Mouse (Mus musculus) splenic B cell, adult 2 months (primary cell): ENCODE measurements around the gene Itpkc.

Source experiments
- DNase-seq: peaks from one replicate; pipeline ENCODE4 v3.0.0-alpha.2; 2011; ENCODE audit warnings: low read depth, low spot score
- H3K27me3 ChIP-seq: 2 replicates; pipeline ENCODE4 v1.6.1; 2012; ENCODE audit warnings: mild to moderate bottlenecking, low read length, moderate library complexity, mixed read lengths; ENCODE audit not compliant: control insufficient read depth, poor library complexity, insufficient read depth, severe bottlenecking
- H3K36me3 ChIP-seq: 2 replicates; pipeline ENCODE4 v1.6.1; 2012; ENCODE audit warnings: mild to moderate bottlenecking, low read length, moderate library complexity, mixed read lengths; ENCODE audit not compliant: control insufficient read depth, poor library complexity, insufficient read depth, severe bottlenecking

Itpkc gene

DNA sequence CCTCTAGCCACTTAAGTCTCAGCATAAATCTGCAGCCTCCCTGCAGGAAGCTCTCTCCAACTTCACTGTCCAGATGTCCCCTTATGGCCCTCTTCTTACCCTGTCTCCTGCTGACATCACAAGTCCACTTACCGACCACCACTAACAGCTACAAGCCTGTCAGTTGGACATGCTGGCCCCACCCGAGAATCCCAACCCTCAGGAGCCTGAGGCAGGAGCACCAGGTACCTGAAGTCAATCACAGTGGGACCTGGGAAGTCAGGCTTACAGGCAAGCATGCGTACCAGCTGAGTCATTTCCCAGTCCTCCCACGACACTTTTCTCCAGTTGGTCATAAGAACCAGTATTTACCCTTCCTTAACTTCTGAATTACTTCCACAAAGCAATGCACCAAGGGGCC, 34.7 kb downstream of the Itpkc start:
- no peak for DNase-seq
- Histone ChIP-seq H3K27me3 (no peaks in the 10 kb centered on the region), H3K36me3 (peaks cover 16% of the 10 kb centered on the region)

DNA sequence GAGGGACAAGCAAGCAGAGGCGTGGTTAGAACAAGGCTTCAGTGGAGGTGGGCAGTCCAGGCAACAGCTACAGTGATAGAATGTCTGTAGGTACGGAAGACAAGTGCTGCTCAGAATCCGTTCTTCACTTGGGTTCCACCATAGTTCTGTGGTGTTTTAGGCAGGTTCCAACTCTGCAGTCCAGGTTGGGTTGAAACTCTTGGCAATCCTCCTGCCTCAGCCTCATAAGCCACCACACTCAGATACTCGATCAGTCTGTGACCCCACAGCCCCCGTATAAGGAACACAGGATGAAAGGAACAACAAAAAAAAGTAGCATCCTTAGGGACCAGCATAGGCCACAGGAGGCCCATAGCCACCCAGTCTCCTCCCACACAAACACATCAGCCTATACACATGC, 36.0 kb downstream of the Itpkc start:
- H3K27me3 ChIP-seq = no peaks in the 10 kb centered on the region
- no peak for DNase-seq
- peaks cover 16% of the 10 kb centered on the region for H3K36me3 ChIP-seq

DNA sequence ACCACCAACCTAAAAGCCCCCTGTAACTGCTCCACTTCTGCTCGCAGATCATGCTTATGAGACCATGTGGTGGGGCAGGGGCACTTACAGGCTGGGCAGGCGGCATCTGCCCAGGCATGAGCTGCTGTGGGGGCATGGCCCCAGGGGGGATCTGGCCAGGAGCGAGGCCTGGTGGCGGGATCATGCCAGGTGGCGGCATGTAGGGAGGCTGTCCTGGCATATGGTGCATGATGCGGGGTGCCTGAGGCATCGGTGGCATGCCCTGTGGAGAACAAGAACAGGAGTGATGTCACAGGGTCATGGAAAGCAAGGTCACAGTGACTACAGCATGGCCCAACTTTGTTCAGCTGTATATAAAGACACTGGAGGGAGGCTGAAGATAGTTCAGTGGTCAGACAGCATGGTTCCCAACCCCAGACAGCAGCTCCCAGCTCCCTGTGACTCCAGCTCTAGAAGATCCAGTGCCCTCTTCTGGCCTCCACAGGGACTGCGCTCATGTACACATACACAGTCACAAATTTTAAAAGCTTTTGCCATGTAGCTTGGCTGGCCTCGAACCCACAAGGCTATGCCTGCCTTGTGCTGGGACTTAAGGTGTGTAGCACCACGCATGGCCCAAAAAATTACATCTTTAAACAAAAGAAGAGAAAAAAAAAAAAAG, 39.1 kb downstream of the Itpkc start:
- peaks cover 20% of the 10 kb centered on the region for H3K36me3 ChIP-seq
- DNase-seq = peak; percentile 29

DNA sequence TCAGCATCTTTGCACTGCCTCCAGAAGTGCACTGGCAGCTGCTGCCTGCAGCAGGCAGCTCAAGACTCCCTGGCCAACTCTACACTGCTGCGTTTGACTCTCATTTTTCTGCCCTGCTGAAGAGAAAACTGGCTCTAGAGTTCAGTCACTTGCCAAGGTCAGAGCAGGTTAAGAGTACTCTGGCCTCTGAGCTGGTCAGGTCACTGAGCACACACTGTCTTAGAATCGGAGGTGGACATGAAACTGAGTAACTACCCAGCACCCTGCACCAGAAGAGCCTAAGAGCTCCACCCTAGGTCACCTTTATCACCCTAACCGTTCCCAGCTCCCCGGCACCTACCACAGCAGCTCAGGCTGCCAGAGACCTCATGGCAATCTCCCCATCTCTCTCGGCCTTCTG, 42.5 kb downstream of the Itpkc start:
- Histone ChIP-seq H3K27me3 (no peaks in the 10 kb centered on the region), H3K36me3 (peaks cover 20% of the 10 kb centered on the region)
- DNase-seq = no peak

More for the DNA sequence above, 39.1 kb downstream of the Itpkc start:
- no peaks in the 10 kb centered on the region for H3K27me3 ChIP-seq

DNA sequence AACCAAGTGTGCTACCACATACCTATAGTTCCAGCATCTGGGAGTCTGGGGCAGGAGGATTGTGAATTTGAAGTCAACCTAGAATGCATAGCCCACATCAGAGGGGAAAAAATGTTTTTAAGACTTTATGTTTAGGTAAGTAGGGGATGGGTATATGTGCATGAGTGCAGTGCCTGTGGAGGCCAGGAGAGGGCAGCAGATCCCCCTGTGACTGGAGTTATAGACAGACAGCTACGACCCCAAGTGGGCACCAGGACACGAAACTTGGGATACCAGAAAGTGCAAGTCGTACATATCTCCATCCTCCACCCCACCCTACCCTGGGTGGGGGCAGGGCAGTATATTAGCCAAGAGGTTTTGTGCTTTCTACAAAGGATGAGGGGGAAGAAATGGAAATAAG, 43.5 kb downstream of the Itpkc start:
- peaks cover 10% of the 10 kb centered on the region for H3K36me3 ChIP-seq

DNA sequence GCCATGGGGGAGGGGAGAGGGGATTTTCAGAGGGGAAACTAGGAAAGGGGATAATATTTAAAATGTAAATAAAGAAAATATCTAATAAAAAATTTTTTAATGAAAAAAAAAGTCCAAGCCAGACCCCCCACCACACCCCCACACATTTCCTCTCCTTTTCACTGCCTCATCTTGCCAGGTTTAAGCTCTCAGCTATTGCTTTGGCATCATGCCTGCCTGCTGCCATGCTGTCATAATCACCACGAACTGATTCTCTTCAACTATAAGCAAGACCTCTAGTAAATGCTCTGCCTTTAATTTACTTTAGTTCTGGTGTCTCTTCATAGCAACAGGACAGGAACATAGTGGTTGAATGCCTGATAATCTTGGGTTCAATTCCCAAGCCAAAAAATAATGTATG, 46.0 kb downstream of the Itpkc start:
- no peaks in the 10 kb centered on the region for H3K27me3 ChIP-seq
- H3K36me3 ChIP-seq = peaks cover 3% of the 10 kb centered on the region
- DNase-seq = no peak

More for the DNA sequence above, 43.5 kb downstream of the Itpkc start:
- no peaks in the 10 kb centered on the region for H3K27me3 ChIP-seq
- DNase-seq = peak; percentile 76

DNA sequence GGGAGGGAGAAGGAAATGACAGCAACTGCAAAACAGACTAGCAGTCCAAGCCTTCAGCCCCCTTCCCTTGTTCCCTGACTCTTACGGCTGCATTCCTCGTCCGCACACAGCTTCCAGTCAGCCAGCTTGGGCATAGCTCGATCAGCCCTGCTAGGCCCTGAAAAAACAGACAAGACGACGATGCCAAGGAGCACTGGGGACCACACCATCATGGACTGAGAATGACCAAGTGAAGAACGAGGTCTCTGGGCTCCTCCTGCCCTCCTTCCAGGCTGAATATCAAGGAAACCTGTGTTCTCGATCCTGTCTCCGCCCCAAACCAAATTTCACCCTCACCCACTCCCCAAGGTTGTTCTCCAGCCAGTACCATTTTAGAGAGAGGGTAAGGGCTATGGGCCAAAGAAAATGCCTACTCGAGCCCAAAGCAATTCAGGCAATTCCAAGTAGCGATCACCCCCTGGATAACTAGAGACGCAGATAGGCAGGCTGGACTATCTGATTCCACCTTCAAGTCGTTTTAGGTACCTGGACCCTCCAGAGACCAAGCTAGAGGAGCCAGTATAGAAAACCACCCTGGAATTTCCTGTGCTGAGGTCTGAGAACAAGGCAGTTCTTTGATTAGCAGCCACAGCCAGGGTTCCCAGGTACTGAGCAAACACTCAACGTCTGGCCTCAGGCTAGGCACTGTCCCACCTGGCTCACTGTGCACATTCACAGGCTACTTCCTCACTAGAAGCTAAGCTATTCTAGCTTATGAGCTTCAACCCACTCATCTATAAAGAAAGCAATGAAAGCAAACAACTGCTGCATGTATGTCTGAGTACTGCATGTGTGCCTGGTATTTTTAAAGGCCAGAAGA, 47.4 kb downstream of the Itpkc start, which contains the start of the genes Gm21983 and Mia:
Gene Gm21983 (minus strand): TSS at position 250 of the 859 bp plus-strand sequence.
Gene Mia (minus strand): TSS at position 321 of the 859 bp plus-strand sequence.
- Histone ChIP-seq H3K36me3 (no peaks in the 10 kb centered on the region; the same call in none of the 2 replicates), H3K27me3 (no peaks in the 10 kb centered on the region)
- DNase-seq = no peak

DNA sequence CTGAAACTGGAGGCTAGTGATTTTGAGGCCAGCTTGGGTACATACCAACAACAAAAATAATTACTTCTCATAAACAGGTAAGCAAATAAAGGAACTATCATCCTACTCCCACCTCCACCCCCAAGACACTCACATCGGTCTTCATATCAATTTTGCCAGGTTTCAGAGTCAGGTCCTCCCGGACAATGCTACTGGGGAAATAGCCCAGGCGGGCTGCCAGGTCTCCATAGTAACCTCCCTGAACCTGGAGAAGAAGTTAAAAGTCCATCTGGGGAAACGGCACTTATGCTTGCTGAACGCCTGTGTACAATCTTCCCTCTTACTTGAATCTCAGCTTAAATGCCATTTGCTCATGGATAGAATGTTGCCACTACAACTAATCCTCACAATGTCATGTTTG, 48.4 kb downstream of the Itpkc start:
- Histone ChIP-seq H3K36me3 (peaks cover under 1% of the 10 kb centered on the region; the same call in 1 of the 2 replicates), H3K27me3 (no peaks in the 10 kb centered on the region)
- DNase-seq = no peak

DNA sequence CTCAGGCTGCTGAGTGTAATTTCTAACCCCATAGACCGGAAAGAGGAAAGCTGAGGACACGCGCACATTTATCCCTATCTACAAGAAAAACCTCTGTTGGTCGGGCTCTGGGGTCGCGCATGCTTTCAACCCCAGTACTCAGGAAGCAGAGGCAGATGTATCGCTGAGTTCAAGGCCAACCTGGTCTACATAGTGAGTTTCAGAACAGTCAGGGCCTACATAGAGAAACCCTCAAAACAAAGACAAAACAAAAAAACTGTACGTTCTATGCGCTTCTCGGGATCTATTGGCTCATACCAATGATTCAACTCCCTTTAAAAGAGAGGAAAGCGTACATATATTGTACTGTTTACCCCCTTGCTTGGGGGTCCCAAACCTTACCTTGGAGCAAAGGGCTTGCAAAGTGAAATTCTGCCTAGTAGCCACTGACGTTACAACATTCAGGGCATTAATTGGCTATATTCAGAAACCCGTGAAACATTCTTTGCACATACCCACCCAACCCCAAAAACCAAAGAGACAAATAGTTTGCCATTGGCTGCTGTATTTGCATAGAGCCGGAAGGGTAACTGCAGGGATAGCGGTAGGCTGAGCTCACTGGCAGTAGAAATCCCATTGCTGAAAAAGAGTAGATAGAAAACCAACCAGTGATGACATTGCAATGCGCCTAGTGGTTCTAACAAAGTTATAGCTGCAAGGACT, 49.1 kb downstream of the Itpkc start:
- Histone ChIP-seq H3K27me3 (no peaks in the 10 kb centered on the region), H3K36me3 (peaks cover 6% of the 10 kb centered on the region)
- peak; percentile 63 for DNase-seq

DNA sequence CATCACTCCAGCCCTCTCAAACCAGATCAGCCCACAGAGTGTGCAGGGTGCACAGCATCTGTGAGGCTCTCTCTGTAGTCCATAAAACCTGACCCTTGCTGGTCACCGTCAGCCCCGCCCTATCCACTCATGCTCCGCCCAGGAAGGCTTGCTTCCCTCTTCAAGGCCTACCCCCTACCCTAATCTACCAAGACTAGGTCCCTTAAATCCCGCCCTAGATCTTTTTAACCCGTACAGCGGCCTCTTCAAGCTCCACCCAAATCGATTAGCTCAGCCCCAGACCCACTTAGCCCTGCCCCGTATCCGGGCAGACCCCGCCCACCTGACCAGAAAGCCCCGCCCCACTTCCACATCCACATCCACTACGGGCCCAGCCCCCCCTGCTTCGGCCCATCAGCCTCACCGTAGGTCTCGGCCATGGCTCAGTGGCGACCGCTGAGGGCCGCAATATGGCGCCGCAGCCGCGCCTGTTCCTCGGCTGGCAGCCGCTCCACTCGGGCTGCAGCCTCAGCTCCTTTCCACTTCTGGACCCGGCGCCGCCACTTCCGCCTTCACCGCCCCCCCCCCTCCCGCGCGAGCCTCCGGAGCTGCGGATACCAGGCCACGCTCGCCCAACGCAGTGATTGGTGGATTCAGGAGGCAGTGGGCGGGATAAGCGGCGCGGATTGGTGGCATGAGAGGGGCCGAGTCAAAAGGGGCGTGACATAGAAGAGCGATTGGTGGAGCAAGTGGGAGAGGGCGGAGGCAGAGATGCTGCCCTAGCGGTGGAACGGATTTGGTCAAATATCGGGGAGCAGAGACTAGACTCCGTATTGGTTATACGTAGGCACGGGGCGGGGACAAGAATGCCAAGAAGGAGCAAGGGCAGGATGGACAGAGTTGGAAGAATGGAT, 49.9 kb downstream of the Itpkc start, which contains the start of gene Rab4b:
Gene Rab4b (minus strand): TSS at position 573 of the 893 bp plus-strand sequence.
- DNase-seq = peak; percentile 100
- H3K27me3 ChIP-seq = no peaks in the 10 kb centered on the region
- peaks cover 6% of the 10 kb centered on the region for H3K36me3 ChIP-seq

DNA sequence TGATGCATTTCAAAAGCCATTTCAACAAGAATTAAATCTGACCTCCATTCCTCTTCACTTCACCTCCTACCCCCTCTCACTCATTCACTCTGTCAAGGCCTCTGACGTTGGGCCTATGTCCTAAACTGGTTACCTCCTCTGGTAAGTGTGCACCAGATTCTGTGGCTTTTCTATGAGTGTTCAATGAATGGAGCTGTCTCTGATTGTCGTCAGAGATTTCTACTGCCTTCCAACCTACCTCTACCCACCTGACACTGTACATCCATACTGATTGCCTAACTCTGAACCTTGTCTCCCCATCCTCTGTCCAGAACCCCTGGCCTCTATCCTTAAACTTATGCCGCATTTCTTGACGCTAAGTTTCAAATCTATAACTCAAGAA, 50.5 kb downstream of the Itpkc start:
- DNase-seq = no peak
- peaks cover 8% of the 10 kb centered on the region for H3K36me3 ChIP-seq
- no peaks in the 10 kb centered on the region for H3K27me3 ChIP-seq

DNA sequence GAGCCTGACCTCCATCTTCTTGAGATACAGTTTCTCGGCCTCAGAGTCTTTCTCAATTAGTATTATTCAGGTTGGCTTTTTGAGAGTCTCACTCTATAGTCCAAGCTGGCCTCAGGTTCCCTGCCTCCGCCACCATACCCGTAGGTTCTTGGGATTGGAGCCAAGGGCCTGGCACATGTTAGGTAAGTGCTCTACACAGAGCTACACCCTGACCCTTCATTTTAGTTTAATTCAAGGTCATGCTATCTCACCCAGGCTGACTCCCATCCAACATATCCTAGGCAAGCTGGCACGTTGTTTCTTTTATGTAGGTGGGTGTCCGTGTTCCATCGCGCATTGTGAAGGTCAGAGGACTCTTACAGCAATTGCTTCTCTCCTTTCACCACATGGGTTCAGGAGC, 53.6 kb downstream of the Itpkc start:
- peaks cover 13% of the 10 kb centered on the region for H3K36me3 ChIP-seq
- H3K27me3 ChIP-seq = no peaks in the 10 kb centered on the region
- DNase-seq = no peak

DNA sequence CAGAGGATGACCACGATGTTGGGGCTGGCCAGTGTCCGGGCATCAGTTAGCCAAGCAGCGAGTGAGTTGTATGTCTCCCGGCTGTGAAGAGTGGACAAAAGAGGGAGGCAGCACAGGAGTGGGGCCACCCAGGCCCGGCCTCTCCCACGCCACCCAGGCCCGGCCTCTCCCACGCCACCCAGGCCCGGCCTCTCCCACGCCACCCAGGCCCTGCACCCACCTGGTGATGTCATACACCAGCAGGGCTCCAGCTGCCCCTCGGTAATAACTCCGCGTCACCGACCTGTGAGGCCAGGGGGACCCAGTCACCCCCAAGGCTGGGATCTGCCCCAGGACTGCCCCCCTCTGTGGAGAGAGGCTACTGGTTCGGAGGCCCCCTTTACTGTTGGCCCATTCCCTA, 54.0 kb downstream of the Itpkc start:
- Histone ChIP-seq H3K27me3 (no peaks in the 10 kb centered on the region), H3K36me3 (peaks cover 13% of the 10 kb centered on the region)
- no peak for DNase-seq

DNA sequence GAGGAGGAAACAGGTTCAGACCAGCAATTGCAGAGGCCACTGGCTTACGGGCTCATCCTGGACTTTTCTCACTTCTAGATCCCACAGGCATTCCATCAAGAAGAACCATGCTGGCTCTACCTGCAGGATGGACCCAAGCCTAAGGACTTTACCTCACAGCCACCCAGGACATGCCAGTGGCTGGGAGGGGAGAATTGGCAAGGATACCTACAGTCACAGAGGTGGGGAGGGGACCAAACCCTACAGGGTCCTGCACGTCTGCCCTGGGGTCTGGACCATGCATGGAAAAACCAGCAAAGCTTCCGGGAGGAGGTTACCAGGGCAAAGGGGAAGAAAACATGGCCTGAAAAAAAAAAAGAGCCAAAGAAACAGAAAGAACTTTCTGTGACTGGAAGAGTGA, 57.5 kb downstream of the Itpkc start:
- no peaks in the 10 kb centered on the region for H3K27me3 ChIP-seq
- DNase-seq = no peak
- H3K36me3 ChIP-seq = peaks cover 13% of the 10 kb centered on the region
